Mouse (Mus musculus) olfactory bulb, adult 2 months (tissue): ENCODE data around the gene Dbndd2. TPM values are rescaled to one million over a fixed set of nuclear protein-coding genes. Genes with fewer than 3 reads are reported as not detected.

ENCODE experiments used
- H3K27ac ChIP-seq: fragments of 200-500 bp; 2 replicates; pipeline ENCODE4 v1.5.1; 2012; ENCODE audit warnings: low read depth, low read length; ENCODE audit not compliant: insufficient read depth
- H3K4me1 ChIP-seq: fragments of 200-500 bp; 2 replicates; pipeline ENCODE4 v1.6.1; 2012; ENCODE audit warnings: low read length; ENCODE audit not compliant: control insufficient read depth, insufficient read depth
- H3K4me3 ChIP-seq: fragments of 200-500 bp; 2 replicates; pipeline ENCODE4 v1.5.1; 2012; ENCODE audit warnings: mild to moderate bottlenecking, low read depth, low read length, moderate library complexity; ENCODE audit not compliant: insufficient read depth
- CTCF ChIP-seq: fragments of 200-500 bp; IDR thresholded peaks from 2 replicates; pipeline ENCODE4 v1.5.1; 2012; ENCODE audit warnings: low read depth, mild to moderate bottlenecking, low read length, moderate library complexity; ENCODE audit not compliant: insufficient read depth
- POLR2A ChIP-seq: fragments of 200-500 bp; IDR thresholded peaks from 2 replicates; pipeline ENCODE4 v1.6.1; 2012; ENCODE audit warnings: mild to moderate bottlenecking, low read depth, low read length, moderate library complexity; ENCODE audit not compliant: insufficient read depth
- WGBS: fragments of 180-500 bp; shearing (Covaris S2); methylation state at CpG from one replicate; pipeline ENCODE4 v1.1.7; 2018; 5-methylcytosine and 5-hydroxymethylcytosine counted together
- polyA plus RNA-seq: library from polyadenylated mRNA; stranded (reverse); fragments of >200 nt; gene quantifications from 2 replicates; pipeline ENCODE4 v1.2.4, GENCODE M21; 2012; ENCODE audit warnings: low replicate concordance; ENCODE audit not compliant: missing spikeins, insufficient read depth, insufficient read length

The Dbndd2 gene
- polyA plus RNA-seq, 1 experiment, result 84.6 TPM

DNA sequence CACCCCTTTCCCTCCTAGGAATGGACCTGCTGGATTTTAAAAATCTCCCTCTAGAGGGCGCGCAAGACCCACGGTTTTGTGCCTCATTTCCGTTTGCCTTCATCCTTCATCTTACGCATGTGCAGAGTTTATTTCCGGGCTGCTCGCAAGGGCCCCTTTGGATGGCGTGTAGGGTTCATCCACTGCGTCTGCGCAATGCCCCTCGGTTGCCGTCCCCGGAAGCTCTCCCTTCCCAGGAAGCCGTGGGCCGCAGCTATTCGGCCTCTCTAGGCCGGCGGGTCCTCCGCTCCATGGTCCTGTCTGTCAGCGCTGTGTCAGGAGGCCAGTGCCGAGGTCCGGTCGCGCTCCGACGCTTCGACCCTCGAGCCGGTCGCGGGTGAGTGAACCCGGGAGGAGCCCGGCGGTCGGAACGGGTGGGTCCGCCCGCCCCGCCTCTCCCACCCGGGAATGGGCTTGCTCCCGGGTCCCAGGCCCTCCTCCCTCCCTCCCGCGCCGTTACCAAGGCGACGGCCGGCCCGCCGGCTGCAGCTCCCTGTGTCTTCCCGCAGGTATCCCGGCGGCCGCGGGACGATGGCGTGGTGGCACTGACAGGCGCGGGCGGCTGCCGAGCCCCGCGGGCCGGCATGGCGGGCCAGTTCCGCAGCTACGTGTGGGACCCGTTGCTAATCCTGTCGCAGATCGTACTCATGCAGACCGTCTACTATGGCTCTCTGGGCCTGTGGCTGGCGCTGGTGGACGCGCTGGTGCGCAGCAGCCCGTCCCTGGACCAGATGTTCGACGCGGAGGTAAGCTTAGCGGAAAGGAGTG is 25.0 kb upstream of the Dbndd2 start, which contains the start of gene Gm20458:
TSS of gene Gm20458 (plus strand) at position 223 of the 807 bp plus-strand sequence.
- Histone ChIP-seq H3K4me3 (peak within 1 kb of the TSS; percentile 98), H3K4me1 (peaks cover 15% of the 10 kb centered on the region), H3K27ac (peak within 1 kb of the TSS; percentile 82)
- TF ChIP-seq POLR2A (peak; percentile 52; the same call in 1 of the 2 replicates), CTCF (no peak)
- under 1% methylated on average over 76 of the region's 79 CpGs for WGBS

DNA sequence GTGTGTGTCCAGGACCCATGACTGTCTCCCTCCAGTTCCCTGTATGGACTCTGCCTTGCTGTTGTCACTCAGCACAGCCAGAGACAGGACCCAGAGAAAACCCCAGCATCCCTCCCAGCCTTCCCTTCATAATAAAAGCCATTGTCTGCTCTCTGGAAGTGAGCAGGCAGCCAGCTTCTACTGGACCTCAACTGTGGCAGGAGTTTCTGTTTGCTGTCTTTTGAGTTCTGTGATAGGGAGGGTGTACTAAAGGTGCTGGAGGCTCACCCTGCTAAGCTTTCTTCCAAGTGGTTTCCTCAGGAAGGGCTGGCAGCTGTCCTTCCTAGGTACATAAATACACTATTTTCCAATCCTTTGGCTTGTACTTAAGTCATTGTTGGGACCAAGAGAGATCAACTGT is 20.7 kb upstream of the Dbndd2 start:
- Histone ChIP-seq H3K4me3 (no peak overlapping the region), H3K4me1 (peaks cover 6% of the 10 kb centered on the region; the same call in 1 of the 2 replicates), H3K27ac (no peak overlapping the region)
- no peak for TF ChIP-seq POLR2A
- no peak for TF ChIP-seq CTCF

DNA sequence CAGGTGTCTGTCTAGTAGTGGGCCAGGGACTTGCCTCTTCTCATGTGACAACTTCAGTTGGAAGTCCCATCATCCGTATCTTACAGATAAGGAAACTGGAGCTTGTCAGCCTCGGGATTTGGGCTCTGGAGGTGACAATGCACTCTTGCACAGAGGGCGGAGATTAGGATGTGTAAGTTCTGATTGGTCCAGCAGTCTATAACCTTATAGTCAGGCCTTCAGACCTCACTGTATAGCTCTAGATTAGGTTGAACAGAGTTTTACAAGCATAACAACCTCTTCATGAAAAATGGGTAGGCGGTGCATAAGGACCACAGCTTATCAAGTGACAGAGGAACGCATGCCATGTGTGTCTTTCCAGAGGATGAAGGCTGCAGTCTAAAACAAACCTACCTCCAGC is 19.1 kb upstream of the Dbndd2 start:
- Histone ChIP-seq H3K27ac (no peak overlapping the region), H3K4me1 (peaks cover 6% of the 10 kb centered on the region; the same call in 1 of the 2 replicates), H3K4me3 (no peak overlapping the region)
- no peak for TF ChIP-seq CTCF
- TF ChIP-seq POLR2A, result no peak
- WGBS, result 86% methylated on average over 5 of the region's 5 CpGs

DNA sequence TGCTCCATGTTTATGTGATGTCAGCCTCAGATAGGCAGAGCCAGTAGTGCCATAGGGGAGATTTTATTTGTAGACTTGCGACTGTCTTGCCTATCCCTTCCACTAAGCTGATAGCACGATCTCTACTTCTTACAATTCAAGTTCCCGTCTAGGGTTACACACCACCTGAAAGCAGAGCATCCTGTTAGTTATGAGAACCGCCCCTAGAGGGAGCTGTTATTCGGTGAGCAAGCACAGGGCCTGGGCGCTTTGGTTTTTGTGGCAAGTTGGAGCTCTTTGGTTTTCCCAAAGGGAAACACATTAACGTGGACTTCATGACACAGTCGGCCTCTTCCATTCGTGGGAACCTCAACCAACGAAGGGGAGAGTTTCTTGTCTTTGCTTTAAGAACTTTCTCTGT is 15.7 kb upstream of the Dbndd2 start:
- WGBS, result 33% methylated on average over 10 of the region's 10 CpGs
- Histone ChIP-seq H3K4me3 (no peak overlapping the region), H3K27ac (no peak overlapping the region), H3K4me1 (no peaks in the 10 kb centered on the region)
- no peak for TF ChIP-seq POLR2A
- no peak for TF ChIP-seq CTCF

DNA sequence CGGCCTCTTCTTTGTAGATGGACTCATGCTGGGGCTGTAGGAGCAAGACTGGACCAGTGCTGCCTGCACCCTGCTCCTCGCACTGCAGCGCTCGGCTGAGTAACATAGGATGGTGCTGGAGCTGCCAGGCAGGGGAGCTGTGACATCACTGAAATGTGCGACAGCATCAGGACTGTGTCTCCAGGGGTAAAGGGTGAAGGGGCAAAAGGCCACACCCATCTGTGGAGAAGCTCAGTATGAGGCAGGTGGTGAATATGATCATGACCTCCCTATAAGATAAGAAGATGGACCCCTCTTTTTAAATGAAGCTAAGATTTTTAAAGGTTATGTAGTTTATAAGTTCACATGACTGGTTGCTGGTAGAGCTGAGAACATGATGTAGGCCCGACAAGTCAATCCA is 12.3 kb upstream of the Dbndd2 start, which contains the start of gene Trp53tg5:
TSS of gene Trp53tg5 (minus strand) at position 101 of the 400 bp plus-strand sequence.
- H3K4me3 ChIP-seq, result no peak within 1 kb of the TSS
- TF ChIP-seq CTCF (no peak), POLR2A (no peak)
- 88% methylated on average over 6 of the region's 6 CpGs for WGBS
- H3K4me1 ChIP-seq, result no peaks in the 10 kb centered on the region
- no peak within 1 kb of the TSS for H3K27ac ChIP-seq

DNA sequence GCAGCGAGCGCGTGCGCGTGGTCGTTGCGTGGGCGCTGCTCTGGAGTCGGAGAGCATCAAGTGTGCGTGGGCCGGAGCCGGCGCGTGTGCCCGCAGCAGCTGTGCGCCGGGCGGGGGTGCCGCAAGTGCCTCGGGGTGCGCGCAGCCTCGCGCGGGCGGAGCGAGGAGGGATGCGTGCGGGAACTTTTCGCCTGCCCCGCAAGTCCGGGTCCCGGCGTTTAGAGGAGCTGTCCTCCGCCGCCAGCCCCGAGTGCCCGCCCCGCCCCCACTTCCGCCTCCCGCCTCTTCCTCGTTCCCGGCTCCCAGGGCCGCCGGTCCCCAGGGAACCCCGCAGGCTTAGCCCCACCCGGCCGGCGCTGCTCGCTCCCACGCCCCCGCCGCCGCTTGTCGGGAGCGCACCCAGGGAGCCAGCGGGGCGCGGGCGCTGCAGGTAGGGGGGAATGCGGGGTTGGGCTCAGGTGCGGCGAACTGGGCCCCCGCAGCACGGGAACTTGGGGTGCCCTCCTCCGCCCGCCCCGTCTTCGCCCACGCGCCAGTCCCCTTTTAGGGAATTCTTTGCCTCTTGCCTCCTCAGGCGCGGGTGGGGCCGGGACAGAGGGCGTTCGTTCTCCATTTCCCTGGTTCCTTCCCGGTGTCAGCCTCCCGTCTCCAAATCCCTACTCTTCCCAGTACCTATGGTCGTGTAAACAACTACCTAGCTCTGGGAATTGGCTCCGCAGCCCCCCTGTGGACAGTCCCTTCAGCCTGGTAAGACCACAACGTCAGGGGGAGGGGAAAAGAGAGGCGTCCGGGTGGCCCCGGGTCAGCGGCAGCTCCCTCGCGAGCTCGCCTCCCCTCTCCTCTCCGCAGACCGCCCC is 580 bp downstream of the Dbndd2 start:
- TF ChIP-seq CTCF (no peak), POLR2A (no peak)
- WGBS, result under 1% methylated on average over 89 of the region's 90 CpGs
- peak overlapping the region; percentile 90 for H3K27ac ChIP-seq
- H3K4me3 ChIP-seq, result peak overlapping the region; percentile 91
- peaks cover 23% of the 10 kb centered on the region for H3K4me1 ChIP-seq

DNA sequence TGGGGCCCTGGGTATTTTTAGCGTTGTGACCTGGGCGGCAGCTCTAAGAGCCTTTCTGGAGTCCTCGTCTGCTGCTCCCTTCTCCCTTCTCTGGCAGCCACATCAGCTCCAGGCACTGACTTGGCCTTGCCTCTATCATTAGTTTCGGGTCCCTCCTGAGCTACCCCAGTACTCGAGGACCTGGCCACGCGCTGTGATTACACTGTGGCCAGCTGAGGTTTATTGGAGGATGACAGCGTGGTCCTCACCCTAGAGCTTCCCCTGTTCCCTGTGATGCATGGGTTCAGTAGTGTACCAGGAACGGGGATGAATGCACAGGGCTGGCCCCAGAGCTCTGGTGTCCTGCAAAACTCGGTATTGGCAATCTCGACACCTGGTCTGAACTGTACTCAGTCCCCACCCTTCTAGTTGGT is 1.2 kb downstream of the Dbndd2 start:
- peak overlapping the region; percentile 68 for H3K27ac ChIP-seq
- 8% methylated on average over 11 of the region's 11 CpGs for WGBS
- peak overlapping the region; percentile 91 for H3K4me3 ChIP-seq
- H3K4me1 ChIP-seq, result peaks cover 23% of the 10 kb centered on the region
- no peak for TF ChIP-seq CTCF

DNA sequence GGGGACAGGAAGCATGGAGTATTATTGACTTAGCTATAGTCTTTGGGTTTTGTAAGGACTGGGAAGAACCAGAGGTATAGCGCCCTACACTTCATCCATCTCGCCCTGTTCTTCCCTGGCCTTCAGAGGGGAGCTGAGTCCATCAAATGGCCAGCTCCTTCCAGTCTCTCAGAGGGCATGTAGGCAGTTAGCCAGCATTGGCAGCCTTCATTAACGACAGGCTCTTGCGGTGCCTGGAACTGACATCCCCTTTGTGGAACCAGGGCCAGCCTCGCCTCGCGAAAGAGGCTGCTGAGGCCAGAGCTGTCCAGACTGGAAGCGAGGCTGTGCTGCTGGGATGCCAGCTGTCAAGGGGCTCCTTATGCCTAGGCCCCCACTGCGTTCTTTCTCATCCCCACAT is 1.9 kb downstream of the Dbndd2 start:
- 50% methylated on average over 9 of the region's 9 CpGs for WGBS
- Histone ChIP-seq H3K4me1 (peaks cover 23% of the 10 kb centered on the region), H3K27ac (peak overlapping the region; percentile 68), H3K4me3 (peak overlapping the region; percentile 34)
- TF ChIP-seq CTCF (no peak), POLR2A (no peak)

DNA sequence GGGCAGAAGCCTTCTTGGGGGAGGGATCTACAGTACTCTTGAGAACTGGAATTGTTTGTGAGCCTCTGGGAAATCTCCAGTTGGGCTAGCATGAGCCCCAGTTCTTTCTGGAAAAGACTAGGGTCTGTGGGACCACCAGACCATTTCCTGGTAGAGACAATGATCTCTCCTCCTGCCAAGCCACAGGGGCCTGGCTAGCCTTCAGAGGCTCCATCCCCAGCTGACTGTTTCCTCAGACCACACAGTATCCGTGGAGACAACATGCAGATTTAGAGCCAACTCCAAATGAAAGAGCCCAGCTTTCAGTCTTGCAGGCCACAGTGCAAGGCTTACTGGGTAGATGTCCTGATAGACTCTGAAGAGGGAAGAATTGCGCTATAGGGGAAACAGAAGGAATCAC is 8.2 kb downstream of the Dbndd2 start:
- Histone ChIP-seq H3K4me1 (peaks cover 2% of the 10 kb centered on the region; the same call in 1 of the 2 replicates), H3K27ac (no peak overlapping the region), H3K4me3 (no peak overlapping the region)
- WGBS, result 34% methylated on average over 2 of the region's 2 CpGs
- TF ChIP-seq POLR2A (no peak), CTCF (no peak)

DNA sequence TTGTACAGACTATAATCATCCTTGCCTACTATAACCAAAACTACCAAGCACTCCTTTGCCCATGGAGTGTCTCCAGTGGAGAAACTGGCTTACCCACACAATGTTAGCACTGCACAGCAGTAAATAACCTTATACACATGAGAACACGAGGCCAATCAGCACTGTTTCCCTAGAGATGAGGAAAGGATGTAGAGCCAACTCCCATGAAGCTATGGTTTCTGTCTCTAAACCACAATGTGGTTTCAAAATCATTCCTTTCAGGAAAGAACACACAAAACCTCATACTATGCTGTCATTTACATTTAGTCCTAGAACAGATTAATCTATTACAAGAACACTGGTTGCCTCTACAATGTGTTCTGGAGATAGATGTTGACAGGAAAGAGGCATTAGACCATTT is 10.4 kb downstream of the Dbndd2 start:
- Histone ChIP-seq H3K4me3 (no peak overlapping the region), H3K27ac (no peak overlapping the region), H3K4me1 (peaks cover 5% of the 10 kb centered on the region; the same call in 1 of the 2 replicates)
- WGBS, result 48% methylated on average over 1 of the region's 1 CpGs
- TF ChIP-seq POLR2A (no peak), CTCF (no peak)
